Mouse (Mus musculus) midbrain, embryonic 14.5 days (tissue): ENCODE measurements at regions not wholly inside any gene's neighbourhood (a gene's known extent, or its start where the extent isn't known, plus 50 kb on each side); places are given as distances from the start of the nearest gene placed in this dataset.
"Not testable (repeated sequence)": the region's sequence is repeated elsewhere in the genome, so short reads cannot be mapped to it uniquely, and the experiment has no call there.

Experiments
- ATAC-seq: fragments of 200-750 bp; cut with Nextera tagmentation; 2 replicates; pipeline ENCODE4 v1.8.0; 2017; ENCODE audit warnings: moderate number of reproducible peaks, moderate library complexity; ENCODE audit not compliant: low FRiP score, low TSS enrichment
- DNase-seq: peaks from one replicate; pipeline ENCODE4 v3.0.0-alpha.2; 2015
- H3K27ac ChIP-seq: fragments of 300-500 bp; sonication (generic); replicated peaks from 2 replicates; pipeline ENCODE4 v1.5.1; 2014; ENCODE audit warnings: mild to moderate bottlenecking, low read depth, low read length, moderate library complexity
- H3K27me3 ChIP-seq: fragments of 300-500 bp; sonication (generic); 2 replicates; pipeline ENCODE4 v1.6.1; 2014; ENCODE audit warnings: low read length, control low read depth, mixed read lengths; ENCODE audit not compliant: control insufficient read depth, insufficient read depth
- H3K36me3 ChIP-seq: fragments of 300-500 bp; sonication (generic); 2 replicates; pipeline ENCODE4 v1.6.1; 2014; ENCODE audit warnings: low read length, control low read depth; ENCODE audit not compliant: control insufficient read depth, insufficient read depth
- H3K4me1 ChIP-seq: fragments of 300-500 bp; sonication (generic); 2 replicates; pipeline ENCODE4 v1.6.1; 2014; ENCODE audit warnings: mild to moderate bottlenecking, antibody characterized with exemption, low read length, control low read depth; ENCODE audit not compliant: control insufficient read depth, insufficient read depth
- H3K4me2 ChIP-seq: fragments of 300-500 bp; sonication (generic); 2 replicates; pipeline ENCODE4 v1.6.1; 2014; ENCODE audit warnings: mild to moderate bottlenecking, low read length, moderate library complexity
- H3K4me3 ChIP-seq: fragments of 300-500 bp; sonication (generic); replicated peaks from 2 replicates; pipeline ENCODE4 v1.5.1; 2014; ENCODE audit warnings: low read depth, low read length
- H3K9ac ChIP-seq: fragments of 300-500 bp; sonication (generic); replicated peaks from 2 replicates; pipeline ENCODE4 v1.6.1; 2014; ENCODE audit warnings: mild to moderate bottlenecking, low read length, moderate library complexity
- H3K9me3 ChIP-seq: fragments of 300-500 bp; sonication (generic); 2 replicates; pipeline ENCODE4 v1.6.1; 2016; ENCODE audit warnings: low read length, control low read depth, mixed read lengths; ENCODE audit not compliant: control insufficient read depth
- WGBS: fragments of 180-500 bp; shearing (Covaris S2); extraction: QIAGEN DNeasy Blood & Tissue Kit; methylation state at CpG from one replicate; pipeline ENCODE4 v1.1.7; 2014; 5-methylcytosine and 5-hydroxymethylcytosine counted together

DNA sequence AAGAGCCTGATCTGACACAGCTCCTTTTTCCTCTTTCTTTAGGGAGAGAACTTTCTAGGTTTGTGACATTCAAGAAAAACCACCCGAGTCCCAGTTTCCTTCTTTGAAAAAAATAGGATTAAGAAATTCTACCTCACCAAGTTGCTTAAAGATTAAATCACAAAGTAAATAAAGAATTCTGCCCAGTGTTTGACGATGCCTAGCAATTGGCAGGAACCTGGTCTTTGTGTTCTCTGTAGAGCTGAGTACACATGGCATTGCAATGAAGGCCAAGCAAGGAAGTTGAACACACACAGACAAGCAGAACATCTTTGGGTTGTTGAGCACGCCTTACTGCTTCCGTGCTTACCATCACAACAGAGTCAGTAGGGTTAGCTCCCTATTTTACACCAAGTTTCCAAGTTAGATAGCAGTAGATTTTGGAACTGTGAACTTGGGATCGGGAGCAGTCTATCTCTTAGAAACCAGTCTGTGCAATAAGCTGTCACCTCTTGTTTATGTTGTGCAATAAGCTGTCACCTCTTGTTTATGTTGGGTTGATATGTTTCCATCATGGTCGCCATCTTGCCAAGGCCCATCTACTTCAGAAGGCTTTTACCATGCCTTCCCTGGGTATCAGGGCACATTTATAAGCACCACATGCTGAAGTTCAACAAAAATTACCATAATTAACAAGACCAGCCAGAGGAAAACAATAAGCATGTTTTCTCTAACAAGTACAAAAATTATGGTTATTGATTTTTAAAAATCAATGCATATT lies 63.4 kb upstream of the Atp1b1 start:
- no peak overlapping the region for H3K4me3 ChIP-seq
- DNase-seq: no peak
- no peak overlapping the region for H3K9ac ChIP-seq
- H3K9me3 ChIP-seq: no peaks in the 10 kb centered on the region
- H3K27me3 ChIP-seq: no peaks in the 10 kb centered on the region
- H3K27ac ChIP-seq: no peak overlapping the region
- no peaks in the 10 kb centered on the region for H3K36me3 ChIP-seq
- H3K4me1 ChIP-seq: no peaks in the 10 kb centered on the region
- WGBS: 94% methylated on average over 6 of the region's 6 CpGs
- no peak overlapping the region for H3K4me2 ChIP-seq
- no peak for ATAC-seq

DNA sequence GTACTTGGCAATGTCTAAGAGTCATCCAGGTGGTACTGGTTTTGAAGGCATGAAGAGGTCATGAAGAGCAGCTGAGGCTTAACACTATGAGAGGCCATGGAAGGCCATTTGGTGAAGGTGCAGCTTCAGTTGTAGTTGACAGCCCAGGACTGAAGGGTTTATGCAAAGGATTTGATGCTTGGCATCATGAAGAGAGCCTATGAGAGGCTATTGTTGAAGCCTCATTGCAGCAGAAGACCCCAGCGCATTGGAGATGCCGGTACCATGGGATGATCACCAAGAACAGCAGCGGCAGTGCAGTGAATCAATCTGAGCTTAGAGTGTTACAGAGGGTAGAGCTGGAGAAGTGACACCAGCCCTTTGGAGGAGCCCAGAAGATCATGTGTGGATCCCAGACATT lies 60.7 kb upstream of the Atp1b1 start:
- H3K9ac ChIP-seq: no peak overlapping the region
- no peak overlapping the region for H3K27ac ChIP-seq
- no peaks in the 10 kb centered on the region for H3K27me3 ChIP-seq
- no peak overlapping the region for H3K4me3 ChIP-seq
- H3K4me2 ChIP-seq: no peak overlapping the region
- no peaks in the 10 kb centered on the region for H3K4me1 ChIP-seq
- 96% methylated on average over 3 of the region's 3 CpGs for WGBS
- no peaks in the 10 kb centered on the region for H3K9me3 ChIP-seq
- DNase-seq: no peak
- no peak for ATAC-seq
- H3K36me3 ChIP-seq: no peaks in the 10 kb centered on the region

DNA sequence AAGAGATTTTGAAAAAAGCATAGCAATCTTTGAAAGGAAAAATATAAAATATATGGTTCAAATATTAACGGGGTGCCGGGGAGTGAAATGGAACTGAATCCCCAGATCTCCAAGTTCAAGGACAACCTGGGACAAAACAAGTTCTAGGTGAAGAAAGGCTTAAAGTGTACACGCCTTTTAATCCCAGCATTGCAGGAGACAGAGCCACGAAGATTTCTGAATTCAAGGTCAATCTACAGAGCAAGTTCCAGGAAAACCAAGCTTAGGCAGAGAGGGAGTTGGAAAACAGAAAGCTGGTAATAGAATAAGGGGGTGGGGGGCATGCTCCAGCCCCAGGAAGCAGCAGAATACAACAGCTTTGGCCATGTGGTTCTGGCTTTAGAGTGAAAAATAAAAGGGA lies 60.2 kb upstream of the Atp1b1 start:
- Histone ChIP-seq H3K36me3 (no peaks in the 10 kb centered on the region), H3K9me3 (no peaks in the 10 kb centered on the region), H3K4me2 (no peak overlapping the region), H3K4me1 (no peaks in the 10 kb centered on the region), H3K4me3 (no peak overlapping the region), H3K27ac (no peak overlapping the region), H3K9ac (no peak overlapping the region), H3K27me3 (no peaks in the 10 kb centered on the region)
- WGBS: 88% methylated on average over 4 of the region's 4 CpGs
- DNase-seq (no peak), ATAC-seq (no peak)

DNA sequence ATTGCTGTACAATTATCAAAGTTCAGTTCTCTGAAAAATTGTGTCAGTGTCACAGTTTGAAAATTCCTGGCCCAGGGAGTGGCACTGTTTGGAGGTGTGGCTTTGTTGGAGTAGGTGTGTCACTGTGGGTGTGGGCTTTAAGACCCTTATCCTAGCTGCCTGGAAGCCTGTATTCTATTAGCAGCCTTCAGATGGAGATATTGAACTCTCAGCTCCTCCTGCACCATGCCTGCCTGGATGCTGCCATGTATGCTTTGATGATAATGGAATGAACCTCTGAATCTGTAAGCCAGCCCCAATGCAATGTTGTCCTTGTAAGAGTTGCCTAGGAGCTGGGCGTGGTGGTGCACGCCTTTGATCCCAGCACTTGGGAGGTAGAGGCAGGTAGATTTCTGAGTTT lies 59.2 kb upstream of the Atp1b1 start:
- DNase-seq, H3K9me3 ChIP-seq, H3K27me3 ChIP-seq, H3K4me1 ChIP-seq, ATAC-seq, H3K4me2 ChIP-seq, H3K27ac ChIP-seq, H3K9ac ChIP-seq, H3K36me3 ChIP-seq, H3K4me3 ChIP-seq: not testable (repeated sequence)
- WGBS: 98% methylated on average over 2 of the region's 2 CpGs

DNA sequence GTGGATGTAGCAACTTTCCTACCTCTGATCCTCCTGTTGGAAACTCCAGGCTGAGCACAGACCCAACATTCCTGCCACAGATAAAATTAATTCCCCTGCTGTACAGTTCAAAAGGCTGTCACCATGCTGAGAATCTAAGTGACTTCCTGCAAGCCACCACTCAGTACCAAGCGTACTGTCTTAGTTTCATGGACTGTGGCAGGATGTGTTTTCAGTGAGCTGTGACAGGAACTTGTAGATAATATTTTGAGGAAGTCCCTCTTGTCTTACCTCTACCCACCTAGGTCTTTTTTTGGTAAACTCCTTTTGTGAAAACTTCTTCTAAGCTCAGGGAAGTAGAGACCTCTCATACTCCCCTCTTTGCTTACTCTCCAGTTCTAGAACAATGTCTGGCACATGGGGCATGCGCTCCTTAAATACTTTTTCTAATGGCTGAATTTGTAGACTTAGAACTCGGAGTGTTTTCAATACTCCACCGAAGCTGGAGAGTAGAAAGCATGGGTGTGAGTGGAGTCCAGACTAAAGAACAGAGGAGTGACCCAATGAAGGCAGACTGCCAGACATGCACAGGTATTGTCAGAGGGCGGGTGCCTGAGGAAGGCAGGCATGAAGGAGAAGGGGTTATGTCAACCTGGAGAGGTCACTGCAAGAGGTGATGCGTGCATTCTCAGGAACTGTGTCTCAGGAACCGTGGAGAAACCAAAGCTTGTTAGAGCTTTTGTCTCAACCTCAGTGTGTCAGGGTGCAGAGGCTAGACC lies 53.7 kb upstream of the Atp1b1 start:
- no peaks in the 10 kb centered on the region for H3K36me3 ChIP-seq

DNA sequence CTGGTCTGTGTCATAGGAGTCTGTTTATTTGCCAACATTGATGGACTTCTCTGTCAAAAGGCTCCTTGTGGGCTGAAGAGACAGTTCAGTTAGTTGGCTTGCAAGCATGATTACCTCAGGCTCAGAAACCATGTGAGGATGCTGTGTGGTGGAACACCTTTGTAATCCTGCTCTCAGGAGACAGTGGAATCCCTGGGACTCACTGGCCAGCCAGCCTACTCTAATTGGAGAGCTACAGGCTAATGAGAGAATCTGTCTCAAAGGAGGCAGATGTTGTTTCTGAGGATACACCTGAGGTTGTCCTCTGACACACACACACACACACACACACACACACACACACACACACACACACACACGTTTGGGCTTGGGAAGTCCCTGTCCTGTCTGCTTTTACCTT lies 51.1 kb upstream of the Atp1b1 start:
- Histone ChIP-seq H3K9ac (no peak overlapping the region), H3K4me1 (no peaks in the 10 kb centered on the region), H3K27ac (no peak overlapping the region), H3K27me3 (no peaks in the 10 kb centered on the region), H3K36me3 (no peaks in the 10 kb centered on the region), H3K4me2 (no peak overlapping the region), H3K4me3 (no peak overlapping the region), H3K9me3 (no peaks in the 10 kb centered on the region)
- WGBS: 70% methylated on average over 1 of the region's 1 CpGs
- ATAC-seq: no peak
- DNase-seq: no peak

More for the DNA sequence above, 53.7 kb upstream of the Atp1b1 start:
- no peak for ATAC-seq
- H3K9me3 ChIP-seq: no peaks in the 10 kb centered on the region
- no peak overlapping the region for H3K9ac ChIP-seq
- no peak for DNase-seq
- H3K4me3 ChIP-seq: no peak overlapping the region
- no peaks in the 10 kb centered on the region for H3K27me3 ChIP-seq
- WGBS: 91% methylated on average over 7 of the region's 7 CpGs
- no peaks in the 10 kb centered on the region for H3K4me1 ChIP-seq
- no peak overlapping the region for H3K4me2 ChIP-seq
- H3K27ac ChIP-seq: no peak overlapping the region

DNA sequence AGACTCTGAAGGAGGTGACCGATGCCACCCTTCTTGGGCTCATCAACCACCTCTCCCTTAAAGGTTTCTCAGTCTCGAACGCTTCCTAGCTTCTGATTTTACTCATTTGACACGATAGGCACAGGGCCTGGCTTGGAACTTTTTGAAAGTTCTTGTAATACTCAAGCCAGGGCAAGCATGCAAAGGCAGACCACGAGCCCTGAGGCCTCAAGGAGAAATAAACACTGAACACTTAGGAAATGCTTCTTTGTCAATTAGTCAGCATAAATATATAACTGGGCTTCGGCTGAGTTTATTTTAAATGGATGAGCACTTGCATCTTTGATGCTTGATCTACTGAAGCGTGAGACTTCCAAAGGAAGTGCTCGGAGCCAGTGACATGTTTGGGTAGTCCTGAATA lies 50.4 kb upstream of the Atp1b1 start:
- Histone ChIP-seq H3K9ac (no peak overlapping the region), H3K36me3 (no peaks in the 10 kb centered on the region), H3K27ac (no peak overlapping the region), H3K4me2 (no peak overlapping the region), H3K4me1 (no peaks in the 10 kb centered on the region), H3K27me3 (no peaks in the 10 kb centered on the region), H3K4me3 (no peak overlapping the region), H3K9me3 (no peaks in the 10 kb centered on the region)
- ATAC-seq (no peak), DNase-seq (no peak)
- 77% methylated on average over 8 of the region's 8 CpGs for WGBS

DNA sequence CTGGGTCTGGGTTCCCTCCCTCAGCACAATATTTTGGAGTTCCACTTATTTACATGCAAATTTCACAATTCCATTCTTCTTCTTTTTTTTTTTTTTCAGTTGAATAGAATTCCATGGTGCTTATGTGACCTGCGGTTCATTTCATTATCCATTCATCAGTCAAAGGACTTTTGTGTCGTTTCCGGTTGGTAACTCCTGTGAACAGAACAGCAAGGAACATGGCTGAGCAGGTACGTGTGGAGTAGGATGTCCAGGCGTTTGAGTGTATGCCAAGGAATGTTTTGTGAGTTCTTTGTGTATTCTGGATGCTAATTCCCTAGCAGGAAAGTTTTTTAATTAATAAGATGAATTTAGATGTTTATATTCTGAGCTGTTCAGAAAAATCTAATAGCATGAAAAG lies 50.0 kb upstream of the Atp1b1 start:
- H3K4me3 ChIP-seq: no peak overlapping the region
- ATAC-seq (no peak), DNase-seq (no peak)
- no peak overlapping the region for H3K4me2 ChIP-seq
- H3K4me1 ChIP-seq: no peaks in the 10 kb centered on the region
- no peaks in the 10 kb centered on the region for H3K36me3 ChIP-seq
- no peaks in the 10 kb centered on the region for H3K27me3 ChIP-seq
- no peaks in the 10 kb centered on the region for H3K9me3 ChIP-seq
- 9% methylated on average over 5 of the region's 5 CpGs for WGBS
- no peak overlapping the region for H3K9ac ChIP-seq
- H3K27ac ChIP-seq: no peak overlapping the region
